Mouse (Mus musculus) cerebellum, adult 9-10 months (tissue): ENCODE measurements at regions not wholly inside any gene's neighbourhood (a gene's known extent, or its start where the extent isn't known, plus 50 kb on each side); places are given as distances from the start of the nearest gene placed in this dataset.
A peak's percentile ranks its signal among the peaks of the same experiment; 100 is the strongest.

Experiments
- DNase-seq: peaks from one replicate; pipeline ENCODE4 v3.0.0; 2022

DNA sequence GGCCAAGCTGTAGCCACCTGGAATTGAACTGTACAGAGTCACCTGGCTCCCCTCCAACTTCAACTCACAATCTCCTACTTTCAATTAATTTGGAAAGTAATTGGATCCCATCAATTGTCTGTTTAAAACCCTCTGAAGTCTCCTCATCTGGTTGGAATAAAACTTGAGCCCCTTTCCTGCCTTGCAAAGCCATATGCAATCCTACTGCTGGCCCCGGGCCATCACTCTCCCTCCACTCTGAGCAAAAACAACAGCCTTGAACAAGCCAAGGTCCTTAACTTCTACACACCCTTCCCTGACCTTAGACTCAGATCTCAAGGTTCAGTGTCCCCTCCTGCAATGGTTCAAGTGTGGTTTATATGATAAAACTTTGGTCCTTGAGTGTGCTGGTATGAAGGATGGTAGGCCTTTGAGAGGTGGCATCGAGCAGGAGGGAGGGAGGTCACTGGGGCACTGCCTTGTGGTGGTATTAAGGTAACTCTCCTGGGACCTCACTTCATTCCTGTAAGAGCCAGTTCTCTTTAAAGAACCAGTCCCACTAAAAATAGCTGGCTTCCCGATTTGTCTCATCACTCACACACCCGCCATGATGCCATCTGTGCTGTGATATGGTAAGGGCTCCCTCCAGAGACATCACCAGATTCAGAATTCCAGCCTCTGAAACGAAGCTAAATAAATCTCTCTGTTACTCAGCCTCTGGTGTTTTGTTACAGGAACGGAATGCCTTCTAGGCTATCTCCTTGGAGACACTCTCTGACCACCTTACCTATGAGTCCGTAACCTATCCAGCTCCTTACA, 112.0 kb upstream of the Zmiz1 start:
- DNase-seq = peak; percentile 89

DNA sequence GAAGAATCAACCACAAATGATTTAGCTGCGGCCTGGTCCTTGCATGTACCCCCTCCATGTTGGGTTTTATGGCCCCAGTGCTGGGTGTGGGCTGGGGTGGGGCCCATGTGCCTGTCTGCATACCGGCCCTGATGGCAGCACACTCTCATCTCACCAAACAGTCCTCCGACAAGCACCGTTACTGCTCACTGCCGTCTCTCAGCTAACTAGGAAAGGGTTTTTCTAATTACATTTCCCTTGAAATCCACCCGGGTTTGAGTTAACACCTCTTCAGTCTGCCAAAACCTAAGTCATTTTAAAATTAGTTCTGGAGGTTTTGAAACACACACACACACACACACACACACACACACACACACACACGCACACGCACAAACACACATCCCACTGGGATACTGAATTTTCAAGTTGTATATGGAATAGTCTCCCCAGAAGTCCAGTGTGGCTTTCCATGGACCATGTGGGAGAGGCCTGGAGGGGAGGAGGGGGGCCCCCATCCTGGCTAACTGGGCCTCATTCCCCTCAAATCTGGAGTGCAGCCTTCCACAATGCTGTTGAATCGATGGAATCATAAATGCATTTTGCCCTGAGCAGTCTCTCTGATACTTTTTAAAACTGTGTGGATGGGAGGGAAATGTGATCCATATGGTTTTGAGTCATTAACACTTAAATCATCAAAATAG, 108.6 kb upstream of the Zmiz1 start:
- DNase-seq = no peak

DNA sequence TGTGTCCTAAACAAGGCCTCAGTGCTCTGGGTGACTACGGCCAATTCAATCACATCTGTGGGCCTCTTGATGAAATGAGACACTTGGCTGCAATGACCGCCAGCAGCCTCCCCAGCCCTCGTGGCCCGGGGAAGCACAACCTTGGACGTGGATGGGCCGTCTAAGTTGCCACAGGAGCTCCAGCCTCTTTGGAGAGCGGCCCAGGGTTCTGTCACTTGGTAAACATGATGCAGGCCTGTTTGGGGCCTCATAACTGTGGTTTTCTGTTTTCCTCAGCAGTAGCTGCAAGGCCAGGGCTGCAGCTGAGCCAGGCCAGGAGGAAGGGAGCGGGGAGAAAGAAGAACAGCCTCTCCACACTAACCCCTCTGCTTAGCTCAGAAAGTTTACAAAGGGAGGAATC, 105.2 kb upstream of the Zmiz1 start:
- DNase-seq = no peak

DNA sequence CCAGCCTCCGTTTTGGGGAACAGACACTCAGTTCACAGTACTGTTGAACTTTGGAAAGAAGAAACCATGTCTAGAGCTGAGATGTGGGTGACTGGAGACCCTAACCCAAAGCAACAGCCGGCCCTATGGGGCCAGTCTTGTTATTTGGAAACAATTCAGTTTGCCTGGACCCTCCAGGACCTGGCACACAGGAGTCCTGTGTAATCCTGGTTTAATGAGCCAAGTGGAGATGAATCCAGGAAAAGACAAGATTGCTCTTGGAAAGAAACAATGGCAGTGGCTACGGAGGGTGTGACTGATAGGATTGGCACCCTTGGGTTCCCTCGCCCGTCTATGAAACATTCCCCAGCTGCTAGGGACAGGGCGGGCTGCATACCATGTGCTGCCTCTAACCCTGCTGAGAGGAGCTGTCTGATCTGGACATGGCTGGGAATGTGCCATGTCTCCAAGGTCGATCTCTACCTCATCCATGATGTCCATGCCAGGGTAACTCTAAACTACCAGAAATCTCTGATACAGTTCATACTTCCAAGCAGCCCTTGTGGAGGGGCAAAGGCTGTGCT, 104.6 kb upstream of the Zmiz1 start:
- DNase-seq = no peak

DNA sequence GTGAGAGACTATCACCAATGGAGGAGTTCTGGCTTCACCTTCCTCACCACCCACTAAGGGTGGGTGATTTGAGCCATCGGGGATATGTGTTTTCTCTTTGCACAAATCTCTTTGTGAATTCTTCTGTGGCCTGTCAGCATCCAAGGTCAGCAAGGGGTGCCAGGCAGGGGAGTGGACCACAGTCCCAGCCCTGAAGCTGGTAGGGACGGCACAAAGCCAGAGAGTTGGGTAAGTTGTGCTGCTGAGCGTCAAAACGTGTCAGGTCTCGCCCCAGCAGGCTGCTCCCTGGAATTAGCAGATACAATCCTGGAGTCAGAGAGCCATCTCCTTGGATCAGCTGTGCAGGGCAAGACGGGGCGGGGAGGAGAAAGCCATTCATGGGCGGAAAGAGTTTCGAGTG, 101.2 kb upstream of the Zmiz1 start:
- no peak for DNase-seq

DNA sequence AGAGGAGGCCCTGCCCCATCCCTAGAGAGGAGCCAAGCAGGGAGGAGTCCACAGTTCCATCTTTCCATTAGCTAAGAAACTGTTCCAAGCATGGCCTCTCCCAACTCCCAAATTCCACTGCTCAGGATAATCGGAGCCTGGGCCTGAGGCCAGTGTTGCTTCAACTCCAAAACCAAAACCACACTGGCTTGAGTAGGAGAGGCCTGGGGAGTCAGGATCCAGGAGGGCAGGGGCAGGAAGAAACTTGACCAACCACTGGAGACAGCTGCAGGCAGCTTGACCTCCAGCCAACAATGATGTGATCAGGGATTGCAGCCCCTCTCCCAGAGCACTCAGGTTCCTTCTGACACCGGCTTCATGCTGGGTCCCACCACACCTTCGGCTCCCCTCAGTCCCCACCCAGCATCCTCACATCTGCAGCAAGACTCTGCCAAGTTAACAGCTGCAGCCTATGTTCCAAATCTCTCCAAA, 99.1 kb upstream of the Zmiz1 start:
- DNase-seq = no peak

DNA sequence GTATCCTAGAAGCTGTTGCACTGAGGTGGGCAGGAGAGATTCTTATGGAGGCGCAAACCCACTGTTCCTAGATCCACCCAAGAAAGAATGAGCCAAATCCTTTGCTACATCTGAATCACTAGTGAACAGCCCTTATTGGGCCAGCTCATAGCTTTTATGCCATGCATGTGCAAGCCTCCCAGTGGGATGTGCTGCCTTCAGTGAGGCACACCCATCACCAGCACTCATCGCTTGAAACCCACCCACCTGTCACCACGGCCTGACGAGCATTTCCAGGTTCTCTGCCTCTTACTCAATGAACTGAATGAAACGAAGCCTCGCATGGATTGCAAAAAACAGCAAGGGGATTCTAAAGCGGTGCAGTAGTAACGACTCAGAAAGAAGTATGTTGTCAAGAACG, 98.3 kb upstream of the Zmiz1 start:
- DNase-seq = no peak

DNA sequence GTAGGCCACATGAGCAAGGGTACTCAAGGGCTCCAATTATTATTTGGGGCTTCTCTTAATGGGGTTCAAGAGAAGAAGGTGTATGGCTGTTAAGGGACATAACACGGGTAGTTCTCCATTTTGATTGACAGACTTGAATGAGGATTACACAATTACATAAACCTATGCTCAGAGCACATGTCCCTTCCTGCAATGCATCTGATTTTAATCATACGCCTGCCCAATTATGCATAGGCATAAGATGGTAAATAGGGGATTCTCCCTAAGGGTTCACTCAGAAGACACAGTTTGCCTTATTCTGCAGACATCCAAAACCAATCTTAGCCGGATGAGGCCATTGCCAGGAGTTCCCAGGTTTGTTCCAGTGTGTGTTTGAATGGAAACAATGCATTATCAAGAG, 97.9 kb upstream of the Zmiz1 start:
- DNase-seq = no peak

DNA sequence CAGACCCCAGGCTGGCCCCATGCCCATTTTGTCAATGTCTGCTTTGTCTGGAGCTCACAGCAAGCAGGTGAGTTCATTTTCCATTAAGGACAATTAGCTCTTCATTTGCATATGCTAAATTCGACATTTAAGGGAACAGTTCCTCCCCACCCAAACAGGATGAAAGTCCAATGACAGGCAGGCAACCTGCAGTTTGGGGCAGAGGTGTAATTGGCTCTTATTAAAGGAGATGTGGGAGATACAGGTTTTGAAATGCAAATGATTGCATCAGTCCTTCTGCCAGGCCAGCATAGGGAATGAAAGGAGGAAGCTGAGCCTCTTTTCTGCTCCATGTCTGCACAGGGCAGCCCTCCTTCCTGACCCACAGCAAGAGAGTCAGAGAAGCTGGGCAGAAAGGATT, 96.2 kb upstream of the Zmiz1 start:
- no peak for DNase-seq

DNA sequence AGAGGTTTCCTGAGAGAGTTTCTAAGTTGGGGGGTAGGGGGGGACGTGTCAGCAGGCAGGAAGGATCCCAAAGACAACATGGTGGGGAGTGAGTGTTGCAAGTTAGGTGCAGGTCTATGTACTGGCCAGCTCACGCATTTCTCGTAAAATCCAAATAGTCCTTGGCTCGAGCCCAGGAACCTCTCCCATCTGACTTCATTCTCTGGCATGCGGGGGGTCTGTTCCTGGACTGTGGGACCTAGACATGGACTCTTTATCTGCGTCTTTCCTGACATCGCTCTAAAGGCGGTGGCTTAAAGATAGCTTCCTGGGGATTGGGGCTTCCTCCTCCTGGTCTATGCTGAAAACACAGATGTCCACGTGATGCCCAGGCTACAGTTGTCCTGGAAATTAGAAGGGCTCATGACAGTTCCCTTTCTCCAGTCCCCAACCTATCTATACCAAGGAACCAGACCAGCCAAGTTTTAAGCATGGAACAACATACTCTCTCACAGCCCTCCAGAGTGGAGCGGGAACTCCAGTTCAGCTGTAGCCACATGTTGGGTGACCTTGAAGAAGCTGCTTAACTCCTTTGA, 93.7 kb upstream of the Zmiz1 start:
- no peak for DNase-seq

DNA sequence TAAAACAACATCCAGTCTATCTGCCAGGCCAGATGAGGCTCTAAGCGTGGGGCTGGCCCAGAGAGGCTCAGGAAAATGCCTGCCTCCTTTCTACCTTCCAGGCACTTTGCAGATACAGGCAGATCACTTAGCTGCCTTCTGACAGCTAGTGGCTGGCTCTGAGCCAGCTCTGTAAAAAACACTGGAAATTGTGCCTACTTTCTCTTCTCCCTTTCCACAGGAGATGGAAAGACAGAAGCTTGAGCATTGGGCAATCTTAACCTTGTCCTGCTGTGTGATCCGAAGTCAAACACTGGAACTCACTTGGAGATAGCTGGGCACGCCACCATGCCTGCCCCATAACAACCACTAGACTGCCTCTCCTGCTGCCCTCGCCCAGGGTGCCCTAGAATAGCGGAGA, 93.0 kb upstream of the Zmiz1 start:
- DNase-seq = no peak

DNA sequence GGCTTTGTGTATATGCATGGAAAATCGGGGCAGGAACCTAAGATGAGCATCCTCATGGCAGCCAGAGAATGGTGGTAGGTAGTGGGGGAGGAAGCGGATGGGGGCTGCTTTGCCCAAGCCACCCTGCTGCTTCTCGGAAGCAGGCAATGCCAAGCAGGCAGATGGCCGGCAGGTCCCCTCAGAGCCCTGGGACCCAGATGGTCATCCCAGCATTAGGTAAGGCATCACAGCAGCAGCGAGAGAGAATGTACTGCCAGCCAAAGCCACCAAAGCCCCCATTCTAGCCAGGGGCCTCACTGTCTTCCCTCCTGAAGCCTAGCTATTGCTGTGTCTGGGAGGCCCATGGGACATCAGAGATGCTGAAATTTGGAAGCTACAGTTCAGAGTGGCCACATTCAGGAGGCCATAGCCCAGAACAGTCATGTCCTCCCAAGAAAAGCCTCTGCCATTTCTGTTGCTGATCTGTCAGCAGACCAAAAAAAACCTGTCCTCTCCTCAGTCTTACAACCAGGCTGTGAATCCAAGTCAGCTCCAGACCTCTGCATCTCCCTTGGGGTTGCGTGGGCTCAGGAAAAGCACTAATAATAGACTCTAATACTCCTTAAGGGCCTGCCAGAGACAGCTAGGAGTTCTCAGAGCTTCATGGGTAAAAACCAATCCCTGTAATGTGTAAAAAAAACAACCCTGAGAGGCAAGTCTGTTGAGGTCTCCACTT, 88.5 kb upstream of the Zmiz1 start:
- peak; percentile 95 for DNase-seq

DNA sequence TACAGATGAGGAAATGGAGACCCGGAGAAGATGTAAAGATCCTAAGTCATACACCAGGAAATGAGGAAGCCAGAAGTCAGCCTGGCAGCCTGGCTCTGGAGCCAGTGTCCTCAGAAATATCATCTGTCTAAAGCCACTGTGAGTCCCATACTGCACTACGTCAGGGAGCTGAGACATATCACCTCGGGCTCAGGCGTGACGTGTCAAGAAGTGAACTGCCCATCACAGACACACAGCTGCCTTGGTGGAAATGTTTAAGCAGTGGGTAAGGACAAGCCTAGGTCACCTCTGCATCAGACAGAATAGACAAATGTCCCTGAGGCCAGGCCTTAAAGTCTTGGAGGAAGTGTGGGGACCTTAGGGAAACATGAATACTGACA, 88.0 kb upstream of the Zmiz1 start:
- no peak for DNase-seq

DNA sequence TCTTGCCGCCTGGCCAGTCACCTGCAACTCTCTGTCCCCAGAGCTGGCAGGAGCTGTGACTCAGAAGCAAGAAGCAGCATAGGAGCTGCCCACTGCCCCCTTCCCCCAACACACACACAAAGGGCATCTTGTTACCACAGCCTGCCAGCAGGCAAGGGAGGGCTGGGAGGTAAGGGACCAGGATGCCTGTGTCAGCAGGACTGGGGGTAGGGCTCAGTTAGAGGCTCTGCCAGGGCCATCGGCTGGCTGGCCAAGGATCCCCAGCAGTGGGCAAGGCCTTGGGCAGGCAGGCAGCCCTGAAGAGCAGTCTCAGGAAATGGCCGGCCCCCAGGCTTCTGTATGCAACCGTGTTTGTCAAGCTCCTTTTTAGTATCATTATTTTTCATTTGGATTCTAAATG, 87.3 kb upstream of the Zmiz1 start:
- peak; percentile 86 for DNase-seq

DNA sequence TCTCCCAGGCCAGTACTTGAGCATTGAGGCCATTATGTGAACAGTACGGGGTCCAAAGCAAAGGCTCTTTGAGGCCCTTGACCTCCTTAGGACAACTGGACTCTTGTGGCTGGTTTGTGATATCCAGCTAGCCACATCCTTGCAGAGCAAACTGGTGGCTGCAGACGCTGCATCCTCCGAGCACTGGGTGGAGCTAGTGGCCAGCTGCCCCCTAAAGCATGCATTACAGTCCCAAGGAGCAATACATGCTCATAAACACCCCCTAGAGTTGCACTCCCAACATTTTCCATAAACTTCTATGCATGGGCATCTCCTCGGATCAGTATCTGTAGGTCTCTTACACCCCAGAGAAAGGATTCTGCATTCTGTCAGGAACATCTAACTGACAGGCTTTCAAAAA, 86.4 kb upstream of the Zmiz1 start:
- DNase-seq = no peak

DNA sequence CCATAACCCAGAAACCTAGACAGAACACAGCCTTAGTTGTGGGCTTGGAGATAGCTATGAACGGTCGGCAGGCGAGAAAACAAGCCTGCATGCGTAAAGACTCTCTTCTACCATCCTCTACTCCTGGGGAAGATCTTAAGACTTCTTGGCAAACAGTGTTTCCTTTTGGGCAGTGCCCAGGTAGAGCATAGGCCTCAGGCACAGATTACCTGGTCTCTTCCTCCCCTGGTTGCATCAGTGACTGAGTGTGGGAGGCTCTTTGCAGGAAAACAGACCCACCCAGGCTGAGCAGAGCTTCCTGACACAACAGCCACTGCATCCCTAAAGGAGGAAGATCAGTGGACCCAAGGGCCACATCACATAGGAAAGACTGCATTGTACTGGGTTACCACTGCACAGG, 85.8 kb upstream of the Zmiz1 start:
- DNase-seq = no peak

DNA sequence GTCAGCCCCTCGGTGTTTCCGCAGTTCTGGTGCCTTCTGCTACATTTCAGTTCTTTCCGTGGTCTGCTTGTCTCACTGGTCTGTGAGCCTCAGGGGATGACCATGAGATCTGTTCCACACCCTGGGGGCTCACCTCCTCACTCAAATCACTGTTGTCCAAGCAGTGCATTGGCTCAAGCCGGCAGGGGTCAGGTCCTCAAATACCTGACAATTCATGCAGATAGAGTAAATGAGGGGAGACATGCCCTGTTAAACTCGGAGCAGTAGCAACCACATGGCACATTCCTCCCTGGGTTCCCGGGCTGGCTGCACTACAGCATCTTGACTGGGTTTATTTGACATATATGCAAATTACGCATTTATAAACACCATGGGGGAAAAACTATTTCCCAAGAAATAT, 84.0 kb upstream of the Zmiz1 start:
- DNase-seq = no peak

DNA sequence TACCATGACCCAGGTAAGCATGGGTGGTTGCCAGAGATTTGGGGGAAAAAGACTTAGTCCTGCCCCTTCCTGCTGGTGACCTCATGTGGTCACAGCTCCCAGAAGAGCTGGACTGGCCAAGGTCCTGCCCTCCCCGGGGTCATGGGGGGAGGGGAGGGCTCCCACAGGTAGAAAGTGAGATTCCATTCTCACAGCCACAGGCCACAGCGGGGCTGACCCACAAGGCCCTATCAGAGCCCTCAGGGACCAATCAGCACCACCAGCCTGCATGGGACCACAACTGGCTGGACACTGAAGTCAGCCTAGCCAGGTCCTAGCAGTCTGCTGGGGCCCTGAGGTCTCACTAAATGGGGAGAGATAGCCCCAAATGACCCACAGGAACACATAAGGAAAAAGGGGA, 81.9 kb upstream of the Zmiz1 start:
- DNase-seq = peak; percentile 60

DNA sequence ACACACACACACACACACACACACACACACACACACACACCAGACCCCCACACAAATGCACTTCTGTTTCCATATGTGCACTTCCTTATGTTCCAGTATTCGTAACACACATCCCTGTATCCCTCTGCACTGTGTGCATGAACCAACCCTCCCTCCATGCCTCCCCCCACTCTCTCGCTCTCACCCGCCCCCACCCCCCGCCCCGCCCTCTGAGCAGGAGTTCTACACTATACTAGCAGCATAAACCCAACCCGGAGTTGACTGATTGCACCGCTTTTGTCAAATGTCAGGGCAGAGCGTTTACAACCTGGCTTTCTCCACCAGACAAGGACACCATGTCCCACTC, 81.5 kb upstream of the Zmiz1 start:
- no peak for DNase-seq

DNA sequence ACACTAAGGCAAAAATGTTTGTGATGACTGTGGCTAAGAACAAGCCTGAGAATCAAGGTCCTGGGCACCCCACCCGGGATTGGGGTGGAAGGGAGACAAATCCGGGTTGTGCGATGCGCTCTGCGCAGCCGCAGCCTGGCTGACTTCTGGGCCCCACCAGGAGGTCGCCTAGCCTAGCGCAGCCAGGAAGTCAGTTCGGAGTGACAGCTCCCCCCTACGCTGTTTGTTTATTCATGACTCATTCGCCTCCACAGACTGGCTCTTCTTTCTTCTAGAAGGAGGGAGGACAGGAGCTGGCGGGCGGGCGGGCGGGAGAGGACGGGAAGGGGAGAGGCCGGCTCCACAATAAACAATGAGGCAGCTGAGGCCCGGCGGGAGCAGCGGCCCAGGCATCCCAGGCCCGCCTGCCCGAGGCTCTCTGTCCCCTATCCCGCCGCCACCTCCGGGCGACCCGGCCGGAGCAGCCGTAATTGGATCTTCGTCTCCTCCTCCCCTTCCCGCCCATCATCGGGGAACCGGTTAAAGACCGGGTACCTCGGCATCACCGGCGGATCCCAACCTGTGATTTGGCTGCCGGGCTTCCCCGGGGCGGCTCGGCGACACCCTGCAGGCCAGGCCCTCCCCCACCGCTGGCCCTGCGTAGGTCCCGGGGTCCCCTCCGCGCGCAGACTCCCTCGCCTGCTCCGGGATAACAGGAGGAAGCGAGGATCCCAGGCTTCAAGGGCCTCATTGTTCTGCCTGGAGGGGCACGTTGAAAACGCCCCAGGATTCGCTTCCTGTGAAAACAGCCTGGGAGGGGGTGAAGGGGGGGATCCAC, 80.9 kb upstream of the Zmiz1 start:
- DNase-seq = peak; percentile 94

DNA sequence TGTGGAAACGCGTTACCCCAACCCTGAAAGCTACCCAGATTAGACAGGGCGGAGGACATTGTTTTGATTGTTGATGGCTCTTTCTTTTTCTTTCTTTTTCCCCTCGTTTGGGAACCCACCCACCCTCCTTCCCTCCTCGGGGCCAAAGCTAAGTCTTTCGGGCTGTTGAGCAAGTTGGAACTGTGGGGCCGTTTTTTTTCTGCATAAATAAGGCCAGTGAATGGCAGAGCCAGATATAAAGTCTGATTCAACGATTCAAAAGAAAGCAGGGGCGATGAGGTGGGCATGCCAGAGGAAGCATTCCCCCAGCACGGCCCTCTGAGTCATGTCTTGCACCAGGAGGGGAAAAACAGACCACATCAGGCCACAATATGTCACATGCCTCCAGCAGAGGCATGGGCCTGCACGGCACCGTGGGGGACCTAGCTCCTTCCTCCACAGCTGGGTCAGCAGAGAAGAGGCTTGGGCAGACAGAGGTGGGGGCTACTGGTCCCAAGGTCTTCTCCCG, 80.2 kb upstream of the Zmiz1 start:
- DNase-seq = peak; percentile 63

DNA sequence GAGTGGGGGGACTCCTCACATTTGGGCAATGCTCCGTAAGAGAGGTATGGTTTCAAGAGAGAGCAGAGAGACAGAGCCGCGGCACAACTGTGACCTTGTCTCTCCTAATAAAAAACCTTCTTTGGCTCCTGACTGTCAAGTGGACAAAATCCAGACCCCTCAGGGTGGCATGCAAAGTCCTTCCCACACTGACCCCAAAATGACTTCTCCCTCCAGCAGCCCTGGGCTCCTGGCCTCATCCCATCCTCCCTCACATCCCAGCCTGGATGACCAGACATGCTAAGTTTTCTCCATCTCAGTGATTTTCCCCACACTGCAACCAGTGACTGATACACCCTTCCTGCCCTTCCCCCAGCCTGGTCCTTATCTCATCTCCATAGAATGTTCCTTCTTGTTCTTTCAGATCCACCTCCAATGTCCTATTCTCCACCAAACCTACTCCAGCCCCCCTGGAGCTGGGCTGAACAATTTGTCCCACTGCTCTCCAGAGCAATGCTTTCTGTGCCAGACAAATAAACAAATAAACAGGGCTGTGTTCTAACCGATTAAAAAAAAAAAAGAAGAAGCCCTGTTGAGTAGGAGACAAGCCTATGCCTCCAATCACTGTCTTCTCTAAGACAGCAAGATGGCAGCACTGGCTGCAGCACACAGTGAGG, 75.7 kb upstream of the Zmiz1 start:
- DNase-seq = no peak
